Mouse (Mus musculus): ENCODE measurements around the gene Lpin3.

DNA sequence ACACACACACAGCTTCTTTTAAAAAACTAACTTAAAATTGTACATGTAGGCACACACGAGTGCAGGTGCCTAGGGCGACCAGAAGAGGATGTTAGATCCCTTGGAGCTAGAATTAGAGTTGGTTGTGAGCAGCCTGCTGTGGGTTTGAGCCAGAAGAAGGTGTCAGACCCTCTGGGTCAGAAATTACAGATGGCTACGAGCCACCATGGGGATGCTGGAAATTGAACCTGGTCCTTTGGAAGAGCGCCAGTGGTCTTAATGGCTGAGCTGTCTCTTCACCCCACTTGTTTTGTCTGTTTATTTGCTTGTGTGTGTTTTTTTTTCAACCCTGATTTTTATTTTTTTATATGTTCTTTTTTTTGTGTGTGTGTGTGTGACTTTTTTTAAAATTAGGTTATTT lies 54.0 kb downstream of the Lpin3 start:
- no peak for TF ChIP-seq CTCF (conservative IDR thresholded peaks at IDR 0.05; ENCODE audit: low read length)
- no peak for TF ChIP-seq POU5F1 (IDR thresholded peaks at IDR 0.05; ENCODE audit: borderline replicate concordance, low read length)

Measured in E14TG2a.4 (cell line).